Mouse (Mus musculus) heart, embryonic 11.5 days (tissue): ENCODE measurements around the gene Kcna7. TPM values are rescaled to one million over a fixed set of nuclear protein-coding genes. Genes with fewer than 3 reads are reported as not detected.

Source experiments
- ATAC-seq: fragments of 200-750 bp; cut with Nextera tagmentation; replicated peaks from 2 replicates; pipeline ENCODE4 v1.8.0; 2017; ENCODE audit warnings: moderate library complexity; ENCODE audit not compliant: insufficient number of reproducible peaks, low FRiP score, low TSS enrichment
- H3K27ac ChIP-seq: fragments of 300-500 bp; sonication (generic); 2 replicates; pipeline ENCODE4 v1.5.1; 2014; ENCODE audit warnings: mild to moderate bottlenecking, low read depth, low read length
- H3K27me3 ChIP-seq: fragments of 300-500 bp; sonication (generic); 2 replicates; pipeline ENCODE4 v1.6.1; 2014; ENCODE audit warnings: mild to moderate bottlenecking, low read length, mixed read lengths; ENCODE audit not compliant: control insufficient read depth, insufficient read depth
- H3K36me3 ChIP-seq: fragments of 300-500 bp; sonication (generic); 2 replicates; pipeline ENCODE4 v1.6.1; 2014; ENCODE audit warnings: mild to moderate bottlenecking, low read length, moderate library complexity, mixed read lengths; ENCODE audit not compliant: control insufficient read depth, insufficient read depth
- H3K4me1 ChIP-seq: fragments of 300-500 bp; sonication (generic); 2 replicates; pipeline ENCODE4 v1.6.1; 2014; ENCODE audit warnings: low read length; ENCODE audit not compliant: control insufficient read depth, insufficient read depth
- H3K4me2 ChIP-seq: fragments of 300-500 bp; sonication (generic); 2 replicates; pipeline ENCODE4 v1.6.1; 2014; ENCODE audit warnings: mild to moderate bottlenecking, moderate library complexity
- H3K4me3 ChIP-seq: fragments of 300-500 bp; sonication (generic); 2 replicates; pipeline ENCODE4 v1.5.1; 2014; ENCODE audit warnings: low read depth, low read length
- H3K9ac ChIP-seq: fragments of 300-500 bp; sonication (generic); 2 replicates; pipeline ENCODE4 v1.6.1; 2014; ENCODE audit warnings: mild to moderate bottlenecking, low read depth, low read length, moderate library complexity
- H3K9me3 ChIP-seq: fragments of 300-500 bp; sonication (generic); replicated peaks from 2 replicates; pipeline ENCODE4 v1.6.1; 2016; ENCODE audit warnings: low read length; ENCODE audit not compliant: control insufficient read depth
- WGBS: fragments of 180-500 bp; shearing (Covaris S2); extraction: QIAGEN DNeasy Blood & Tissue Kit; methylation state at CpG from one replicate; pipeline ENCODE4 v1.1.7; 2014; ENCODE audit not compliant: insufficient replicate concordance; 5-methylcytosine and 5-hydroxymethylcytosine counted together
- polyA plus RNA-seq: library from polyadenylated mRNA; unstranded; fragments of >200 nt; fragmentation: Nextera tagmentation; extraction: Ambion mirVana; gene quantifications from 2 replicates; pipeline ENCODE4 v1.2.1, GENCODE M21; 2014

The Kcna7 gene
- polyA plus RNA-seq, 1 experiment from 2014 or later = 0.37 TPM

DNA sequence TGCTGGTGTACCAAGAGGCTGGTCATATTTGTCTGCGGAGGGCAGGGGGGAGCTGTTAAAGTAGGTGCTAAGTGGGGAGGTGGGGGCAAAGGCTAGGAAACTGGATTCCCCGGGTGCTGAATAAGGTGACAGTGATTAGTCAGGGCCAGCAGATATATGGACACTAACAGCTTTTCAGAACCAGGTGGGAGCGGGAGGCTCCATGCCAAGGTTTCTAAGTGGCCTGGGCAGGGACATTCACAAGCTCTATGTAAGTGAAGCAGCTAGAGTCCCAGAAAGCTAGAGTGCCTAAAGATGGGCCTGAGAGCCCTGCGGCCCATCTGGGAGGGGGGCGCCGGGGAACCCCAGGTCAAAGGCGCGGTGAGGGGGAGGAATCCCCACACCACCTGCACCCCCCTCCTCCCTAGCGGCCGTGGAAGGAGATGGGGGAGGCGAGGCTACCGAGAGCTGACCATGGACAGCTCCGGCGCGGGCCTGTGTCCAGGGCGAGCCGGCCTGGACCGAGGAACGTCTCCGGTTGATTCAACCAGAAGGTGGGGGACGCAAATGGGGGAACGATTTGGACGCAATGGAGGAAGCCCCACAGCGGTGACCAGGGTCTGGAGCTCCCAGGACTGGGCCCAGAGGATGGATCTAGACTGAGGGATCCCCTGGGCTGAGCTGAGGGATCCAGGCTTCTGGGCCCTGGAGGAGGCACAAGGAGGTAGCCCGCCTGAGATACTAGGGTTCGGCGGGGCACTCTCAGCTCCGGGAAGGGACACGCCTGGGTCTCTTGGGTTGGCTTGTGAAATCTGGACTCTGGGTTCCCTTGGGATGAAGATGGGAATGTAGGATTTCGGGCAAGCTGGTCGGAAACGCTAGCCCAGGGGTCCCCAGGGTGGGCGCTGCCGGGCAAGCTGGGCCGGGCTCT, 39.5 kb upstream of the Kcna7 start:
- peaks cover 29% of the 10 kb centered on the region for H3K4me1 ChIP-seq
- no peak overlapping the region for H3K27ac ChIP-seq
- no peak for ATAC-seq
- 4% methylated on average over 35 of the region's 35 CpGs for whole genome bisulfite sequencing
- H3K9ac ChIP-seq = peak overlapping the region; percentile 71; the same call in 1 of the 2 replicates
- peak overlapping the region; percentile 98 for H3K4me2 ChIP-seq
- no peaks in the 10 kb centered on the region for H3K36me3 ChIP-seq
- peak overlapping the region; percentile 56 for H3K4me3 ChIP-seq
- no peaks in the 10 kb centered on the region for H3K9me3 ChIP-seq
- peaks cover 68% of the 10 kb centered on the region for H3K27me3 ChIP-seq

DNA sequence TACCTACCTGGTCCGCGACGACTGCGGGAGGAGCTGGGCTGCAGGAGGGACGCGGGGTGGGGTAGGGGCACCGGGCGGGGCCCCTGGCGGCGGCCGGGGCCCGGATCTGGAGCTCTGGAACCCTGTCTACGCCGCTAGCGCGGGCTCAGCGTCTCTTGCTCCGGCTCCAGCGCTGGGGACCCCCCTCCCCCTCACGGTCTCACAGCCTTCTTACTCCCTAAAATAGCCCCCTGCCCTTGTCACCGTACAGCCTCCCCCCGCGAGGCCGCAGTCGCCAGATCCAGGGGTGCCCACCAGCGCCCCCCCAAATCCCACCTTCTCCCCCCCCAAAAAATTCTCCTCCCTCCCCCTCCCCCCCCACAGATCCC, 38.8 kb upstream of the Kcna7 start, which contains the start of gene Ppfia3:
TSS of gene Ppfia3 (minus strand) at position 368 of the 368 bp plus-strand sequence.
- WGBS = 0% methylated on average over 26 of the region's 26 CpGs
- H3K4me1 ChIP-seq = peaks cover 27% of the 10 kb centered on the region
- peaks cover 62% of the 10 kb centered on the region for H3K27me3 ChIP-seq
- H3K36me3 ChIP-seq = no peaks in the 10 kb centered on the region
- peak within 1 kb of the TSS; percentile 72 for H3K9ac ChIP-seq
- no peaks in the 10 kb centered on the region for H3K9me3 ChIP-seq
- peak within 1 kb of the TSS; percentile 98 for H3K4me2 ChIP-seq
- ATAC-seq = no peak; the same call in 1 of the 2 replicates
- H3K4me3 ChIP-seq = peak within 1 kb of the TSS; percentile 56
- H3K27ac ChIP-seq = peak within 1 kb of the TSS; percentile 54; the same call in 1 of the 2 replicates

DNA sequence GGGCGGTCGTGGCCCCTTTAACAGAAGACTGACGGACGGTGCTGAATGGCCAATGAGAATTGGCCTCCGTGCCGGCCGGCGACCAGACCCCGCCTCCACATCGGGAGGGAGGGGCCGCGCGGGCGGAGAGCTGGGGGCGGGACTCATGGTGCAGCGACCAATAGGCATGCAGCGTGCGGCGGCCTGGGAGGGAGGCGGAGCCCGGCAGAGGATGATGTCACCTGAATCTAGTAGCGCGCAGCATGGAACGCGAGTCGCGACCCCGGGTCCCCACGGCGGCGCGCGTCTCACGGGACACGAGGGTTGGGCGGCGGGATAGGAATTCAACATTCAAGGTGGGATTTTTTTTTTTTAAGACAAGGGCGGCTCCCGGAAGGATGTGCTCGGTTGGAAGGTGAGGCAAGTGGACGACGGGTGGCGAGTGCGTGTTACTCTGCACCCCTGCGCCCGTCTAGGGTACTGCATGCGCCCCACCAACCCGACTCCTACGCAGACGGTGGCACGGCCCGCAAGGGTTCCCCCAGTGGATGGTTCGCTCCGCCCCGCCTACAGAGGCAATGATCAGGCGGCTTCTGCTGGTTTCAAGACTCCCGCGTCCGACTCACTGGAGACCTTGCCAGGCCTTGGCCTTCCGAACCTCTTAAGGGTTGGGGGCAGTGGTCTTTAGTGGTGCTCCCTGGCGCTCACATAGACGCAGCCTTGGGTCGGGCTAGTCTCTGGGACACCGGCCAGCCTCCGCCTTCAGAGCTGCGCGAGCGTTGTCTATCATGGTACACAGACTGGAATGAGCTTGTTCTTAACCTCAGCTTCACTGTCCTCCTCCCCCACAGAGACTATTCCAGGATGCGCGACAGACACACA, 38.2 kb upstream of the Kcna7 start:
- Histone ChIP-seq H3K4me3 (peak overlapping the region; percentile 56), H3K4me2 (peak overlapping the region; percentile 98), H3K36me3 (no peaks in the 10 kb centered on the region), H3K4me1 (peaks cover 25% of the 10 kb centered on the region), H3K9ac (peak overlapping the region; percentile 72), H3K9me3 (no peaks in the 10 kb centered on the region), H3K27ac (peak overlapping the region; percentile 54; the same call in 1 of the 2 replicates), H3K27me3 (peaks cover 56% of the 10 kb centered on the region)
- WGBS = under 1% methylated on average over 70 of the region's 70 CpGs
- peak; percentile 80 for ATAC-seq

DNA sequence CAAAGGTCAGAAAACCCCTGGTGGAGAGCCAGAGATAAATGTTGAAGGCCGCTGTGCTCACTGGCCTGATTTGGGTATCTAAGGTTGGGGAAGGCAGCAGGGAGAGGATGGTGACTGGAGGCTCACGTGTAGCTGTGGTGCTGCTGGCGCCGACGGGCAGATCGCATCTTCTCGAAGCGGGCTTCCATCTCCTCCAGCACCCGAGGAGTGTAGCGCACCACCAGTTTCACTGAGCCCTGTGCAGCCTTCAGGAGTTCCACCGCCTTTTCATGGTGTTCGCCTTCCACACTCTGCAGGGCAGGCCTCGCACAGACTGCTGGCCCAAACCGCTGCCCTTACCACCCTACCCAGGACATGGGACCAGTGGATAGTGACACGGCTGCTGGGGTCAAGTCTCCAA, 37.3 kb upstream of the Kcna7 start:
- Histone ChIP-seq H3K4me1 (peaks cover 29% of the 10 kb centered on the region), H3K27me3 (peaks cover 46% of the 10 kb centered on the region), H3K9me3 (no peaks in the 10 kb centered on the region), H3K4me3 (no peak overlapping the region), H3K36me3 (no peaks in the 10 kb centered on the region), H3K27ac (no peak overlapping the region), H3K9ac (no peak overlapping the region), H3K4me2 (peak overlapping the region; percentile 98)
- 75% methylated on average over 15 of the region's 15 CpGs for WGBS
- ATAC-seq = no peak

DNA sequence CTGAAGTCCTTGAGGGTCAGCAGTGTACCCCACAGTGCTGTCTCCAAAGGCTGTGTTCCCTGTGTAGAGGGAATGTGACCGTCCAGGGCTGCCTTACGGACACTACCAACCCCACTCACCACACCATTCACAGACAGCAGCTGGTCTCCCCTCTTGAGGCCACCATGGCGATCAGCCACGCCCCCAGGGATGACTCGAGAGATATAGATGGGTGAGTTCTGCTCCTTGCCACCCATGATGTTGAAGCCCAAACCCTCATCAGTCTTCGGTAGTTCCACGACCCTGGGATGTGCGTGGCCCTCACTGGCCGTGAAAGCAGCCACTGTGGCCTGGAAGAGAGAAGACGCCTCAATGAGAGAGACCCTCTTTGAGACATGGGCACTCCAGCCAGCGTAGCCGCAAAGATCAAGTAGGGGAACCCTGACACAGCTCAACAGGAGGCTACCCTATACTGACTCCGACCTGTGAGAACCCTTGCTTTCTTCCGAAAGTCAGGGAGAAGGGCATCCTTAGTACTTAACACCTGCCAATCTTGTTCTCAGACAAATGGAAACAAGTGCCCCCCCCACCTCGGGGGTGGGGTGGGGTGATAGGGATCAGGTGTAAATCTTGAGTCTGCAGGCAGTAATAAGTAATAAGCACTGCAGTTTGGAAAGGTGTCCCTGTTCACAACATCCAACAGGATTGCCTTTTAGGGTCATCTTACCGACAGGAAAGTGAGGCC, 36.3 kb upstream of the Kcna7 start:
- Histone ChIP-seq H3K4me3 (no peak overlapping the region), H3K4me1 (peaks cover 29% of the 10 kb centered on the region), H3K9ac (no peak overlapping the region), H3K9me3 (no peaks in the 10 kb centered on the region), H3K36me3 (peaks cover 4% of the 10 kb centered on the region; the same call in 1 of the 2 replicates), H3K27me3 (peaks cover 42% of the 10 kb centered on the region), H3K4me2 (no peak overlapping the region; the same call in 1 of the 2 replicates), H3K27ac (no peak overlapping the region)
- 72% methylated on average over 16 of the region's 16 CpGs for WGBS
- no peak for ATAC-seq

DNA sequence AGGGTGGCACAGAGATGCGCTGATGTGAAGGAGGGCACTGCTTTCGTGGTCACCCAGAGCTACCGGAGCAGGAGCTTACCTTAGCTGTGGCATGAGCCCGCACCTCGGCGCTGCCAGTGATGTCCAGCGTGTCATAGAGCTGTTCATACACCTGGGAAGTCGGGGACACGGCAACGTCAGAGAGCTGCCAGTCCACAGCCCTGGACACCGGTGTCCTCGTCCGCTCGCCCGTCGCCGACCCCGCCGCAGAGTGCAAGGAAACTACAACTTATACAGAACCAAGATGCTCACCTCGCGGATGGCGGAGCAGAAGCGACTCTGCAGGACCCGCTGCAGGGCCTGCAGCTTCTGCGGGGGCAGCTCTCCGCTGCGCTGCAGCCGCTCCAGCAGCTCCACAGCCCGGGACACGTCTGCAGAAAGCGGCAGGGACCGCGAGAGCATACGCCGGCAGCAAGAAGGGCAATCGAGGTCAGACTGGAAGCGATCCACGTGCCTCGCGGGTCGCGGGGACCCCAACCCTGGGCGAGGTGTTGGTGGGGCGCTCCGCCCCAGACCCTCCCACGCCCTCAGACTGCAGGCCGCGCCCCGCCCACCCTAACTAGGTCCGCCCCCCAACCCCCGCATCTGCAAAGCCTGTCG, 35.5 kb upstream of the Kcna7 start:
- peaks cover 29% of the 10 kb centered on the region for H3K4me1 ChIP-seq
- WGBS = 9% methylated on average over 47 of the region's 52 CpGs
- H3K4me3 ChIP-seq = peak overlapping the region; percentile 59
- H3K36me3 ChIP-seq = peaks cover 4% of the 10 kb centered on the region; the same call in 1 of the 2 replicates
- peaks cover 37% of the 10 kb centered on the region for H3K27me3 ChIP-seq
- peak overlapping the region; percentile 65 for H3K9ac ChIP-seq
- ATAC-seq = no peak; the same call in 1 of the 2 replicates
- H3K9me3 ChIP-seq = no peaks in the 10 kb centered on the region
- peak overlapping the region; percentile 99 for H3K4me2 ChIP-seq
- H3K27ac ChIP-seq = no peak overlapping the region

DNA sequence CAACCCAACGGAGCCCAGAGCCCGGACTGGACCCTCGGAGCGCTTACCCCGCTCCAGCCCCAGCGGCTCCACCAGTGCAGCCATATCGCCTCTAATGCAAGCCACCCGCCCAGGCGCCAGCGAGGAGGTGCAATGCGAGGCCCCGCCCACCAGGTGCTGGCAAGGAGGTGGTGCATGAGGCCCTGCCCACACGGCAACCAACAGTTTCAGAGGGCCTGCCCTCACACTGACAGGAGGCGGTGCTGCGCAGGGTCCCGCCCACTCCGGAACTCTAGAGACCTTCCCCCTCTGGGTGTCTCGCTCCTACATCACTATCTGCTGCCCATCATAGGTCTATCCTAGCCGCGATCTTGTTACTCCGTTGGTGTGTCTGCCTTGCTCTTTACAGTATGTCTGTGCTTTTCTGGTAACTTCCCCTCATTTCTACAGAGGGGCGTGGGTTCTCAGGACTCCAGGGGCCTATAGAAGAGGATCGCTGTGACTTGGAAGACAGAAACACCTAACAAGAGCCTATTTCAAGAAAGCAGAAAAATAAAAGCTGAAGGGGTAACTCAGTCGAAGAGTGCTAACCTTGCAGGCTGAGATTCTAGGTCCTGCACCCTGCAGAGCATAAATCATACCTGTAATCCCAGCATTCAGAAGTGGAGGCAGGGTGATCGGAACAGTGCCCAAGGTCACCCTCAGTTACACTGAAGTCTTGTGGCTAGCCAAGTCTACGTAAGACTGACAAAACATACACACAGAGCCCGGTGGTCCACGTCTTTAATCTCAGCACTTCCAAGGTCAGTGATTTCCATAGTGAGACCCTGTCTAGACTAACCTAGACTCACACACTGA, 34.8 kb upstream of the Kcna7 start, which contains the start of gene Lin7b:
TSS of gene Lin7b (minus strand) at position 109 of the 837 bp plus-strand sequence.
- peaks cover 9% of the 10 kb centered on the region for H3K36me3 ChIP-seq
- H3K4me2 ChIP-seq = peak within 1 kb of the TSS; percentile 99
- peaks cover 29% of the 10 kb centered on the region for H3K4me1 ChIP-seq
- H3K27me3 ChIP-seq = peaks cover 30% of the 10 kb centered on the region
- H3K9me3 ChIP-seq = no peaks in the 10 kb centered on the region
- peak; percentile 69 for ATAC-seq
- H3K4me3 ChIP-seq = peak within 1 kb of the TSS; percentile 59
- WGBS = 9% methylated on average over 28 of the region's 28 CpGs
- H3K27ac ChIP-seq = 0 out of 2 replicates have a peak within 1 kb of the TSS, but pooled peaks have one; percentile 10
- H3K9ac ChIP-seq = peak within 1 kb of the TSS; percentile 65
